Mouse (Mus musculus) hematopoietic stem cell, adult 5-6 weeks (primary cell): ENCODE data around the gene Syna. TPM values are rescaled to one million over a fixed set of nuclear protein-coding genes. Genes with fewer than 3 reads are reported as not detected.
A peak's percentile ranks its signal among the peaks of the same experiment; 100 is the strongest.

Experiments used
- ATAC-seq, 2 experiments: fragments of 125-278 bp in 1 of 2; replicated peaks in 1 of 2; 2 replicates each; pipeline ENCODE4 v1.8.0; 2016 to 2017; ENCODE audit warnings: inconsistent platforms in 2 of 2, mild to moderate bottlenecking in 2 of 2, moderate number of reproducible peaks in 2 of 2, low read depth in 1 of 2, moderate TSS enrichment in 1 of 2; ENCODE audit not compliant: low FRiP score in 2 of 2, poor library complexity in 2 of 2, severe bottlenecking in 2 of 2, insufficient read depth in 1 of 2, low TSS enrichment in 1 of 2
- total RNA-seq: library from RNA; stranded (forward); fragments of 172-1452, 232-1000 nt; gene quantifications from 2 replicates; pipeline ENCODE4 v1.2.3, GENCODE M21; 2017

Syna gene
- total RNA-seq = not detected in 2 replicates

GRCm38 (mm10) chr5:134560071-134560449, at the start of gene Syna:
Syna (minus strand) TSS chr5:134560171.
- no peak for ATAC-seq

DNA sequence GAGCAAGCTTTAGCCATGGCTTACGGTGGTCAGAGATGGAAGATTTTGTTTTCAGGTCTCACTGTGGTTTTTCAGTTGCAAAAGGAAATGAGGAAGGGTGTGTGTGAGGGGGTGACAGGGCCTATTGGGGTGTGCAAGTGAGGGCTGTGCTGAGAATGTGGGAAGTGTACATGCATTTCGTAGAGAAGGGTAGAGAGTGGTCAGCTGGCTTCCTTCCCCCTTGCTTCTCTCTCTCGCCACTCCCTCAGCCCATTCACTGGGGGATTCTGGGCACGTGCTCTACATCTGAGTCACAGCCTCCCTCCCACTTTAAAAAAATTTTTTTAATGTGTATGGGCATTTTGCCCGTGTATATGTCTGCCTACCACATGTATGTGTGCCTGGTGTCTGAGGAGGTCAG, 47.1 kb upstream of the Syna start:
- peak; percentile 88 to 91 for ATAC-seq

DNA sequence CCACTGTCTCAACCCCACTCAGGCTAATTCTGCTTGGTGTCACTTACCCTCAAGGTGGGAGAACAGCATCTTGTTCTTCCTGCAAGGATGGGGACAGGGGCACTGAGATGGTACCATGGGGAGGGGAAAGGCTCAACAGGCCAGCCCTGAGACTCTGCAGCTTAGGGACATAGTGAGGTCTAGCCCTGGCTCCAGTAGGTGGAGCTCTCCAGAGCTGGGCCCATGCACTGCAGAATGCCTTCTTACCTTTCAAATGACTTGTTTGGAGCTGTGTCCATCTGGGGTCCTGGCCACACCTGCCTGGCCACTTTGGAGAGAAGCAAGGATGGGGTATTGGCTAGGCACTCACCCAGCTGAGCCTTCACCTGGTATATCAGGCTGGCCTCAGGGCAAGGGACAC, 46.3 kb upstream of the Syna start:
- no peak for ATAC-seq

DNA sequence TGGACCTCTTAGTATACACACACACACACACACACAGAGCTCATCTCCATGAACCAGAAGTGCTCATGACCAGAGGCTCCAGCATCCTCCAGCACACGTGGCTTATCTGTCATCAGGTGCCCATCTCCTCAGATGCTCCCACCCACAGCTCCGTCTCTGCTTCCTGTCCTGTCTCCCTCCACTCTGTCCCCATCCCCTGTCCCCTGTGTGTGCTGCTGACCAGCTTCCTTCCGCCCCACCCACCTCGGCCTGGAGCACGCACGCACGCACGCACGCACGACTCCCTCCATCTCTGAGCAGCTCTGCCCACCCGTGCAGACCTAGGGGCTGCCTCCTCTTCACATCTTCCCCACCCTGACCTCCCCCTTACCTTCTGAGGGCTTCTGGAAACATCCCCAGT, 44.4 kb upstream of the Syna start:
- no peak for ATAC-seq

- ATAC-seq = no peak
Observed at GRCm38 (mm10) chr5:134597711-134598110, 37.7 kb upstream of the Syna start.

DNA sequence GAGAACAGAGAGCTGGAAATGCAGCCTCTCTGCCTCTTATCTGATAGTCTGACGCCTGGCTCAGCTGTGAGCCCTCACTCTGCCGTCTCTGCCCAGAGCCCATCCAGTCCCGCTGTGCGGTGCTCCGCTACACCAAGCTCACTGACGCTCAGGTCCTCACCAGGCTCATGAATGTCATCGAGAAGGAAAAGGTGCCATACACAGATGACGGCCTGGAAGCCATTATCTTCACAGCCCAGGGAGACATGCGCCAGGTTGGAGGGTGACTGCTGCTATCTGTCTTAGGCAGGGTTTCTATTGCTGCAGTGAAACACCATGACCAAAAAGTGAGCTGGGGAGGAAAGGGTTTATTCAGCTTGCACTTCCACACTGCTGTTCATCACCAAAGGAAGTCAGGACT, 33.1 kb upstream of the Syna start:
- ATAC-seq = no peak; a peak in 1 of 4 replicates

- peak; percentile 35 to 52 for ATAC-seq
Observed at GRCm38 (mm10) chr5:134592026-134592581, 32.1 kb upstream of the Syna start.

- peak in 1 of 2 experiments; percentile 29; a peak in 1 of 4 replicates for ATAC-seq
Observed at GRCm38 (mm10) chr5:134589900-134590299, 29.9 kb upstream of the Syna start.

- ATAC-seq = peak; percentile 25 to 41; a peak in 3 of 4 replicates
Observed at GRCm38 (mm10) chr5:134584798-134585197, 24.8 kb upstream of the Syna start.

- ATAC-seq = no peak
Observed at GRCm38 (mm10) chr5:134583884-134584213, 23.9 kb upstream of the Syna start.

GRCm38 (mm10) chr5:134583006-134583883, 23.3 kb upstream of the Syna start:
- no peak for ATAC-seq

DNA sequence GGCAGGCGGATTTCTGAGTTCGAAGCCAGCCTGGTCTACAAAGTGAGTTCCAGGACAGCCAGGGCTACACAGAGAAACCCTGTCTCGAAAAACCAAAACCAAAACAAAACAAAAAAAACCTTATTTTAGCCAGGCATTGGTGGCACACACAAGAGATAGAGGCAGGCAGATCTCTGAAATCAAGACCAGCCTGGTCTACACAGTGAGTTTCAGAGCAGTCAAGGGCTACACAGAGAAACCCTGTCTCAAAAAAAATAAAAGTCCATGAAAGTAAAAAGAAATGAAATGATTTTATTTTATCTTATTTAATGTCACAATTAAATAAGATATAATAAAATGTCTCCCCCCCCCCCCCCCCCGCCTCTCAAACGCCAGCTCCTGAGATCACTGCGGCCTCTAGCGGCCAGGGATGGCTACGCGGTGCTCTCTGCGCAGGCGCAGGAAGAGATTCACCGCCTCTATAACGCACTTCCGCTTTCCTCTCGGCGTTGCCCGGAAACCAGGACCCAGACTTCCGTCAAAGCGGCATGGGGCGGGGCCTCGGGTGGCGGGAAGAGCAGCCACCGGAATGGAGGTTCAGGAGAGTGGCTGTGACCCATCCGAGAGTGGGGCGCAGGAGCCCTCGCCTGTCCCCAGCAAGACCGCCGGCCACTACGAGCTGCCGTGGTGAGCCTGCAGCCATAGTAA, 22.4 kb upstream of the Syna start:
- ATAC-seq = peak; percentile 93 to 98

DNA sequence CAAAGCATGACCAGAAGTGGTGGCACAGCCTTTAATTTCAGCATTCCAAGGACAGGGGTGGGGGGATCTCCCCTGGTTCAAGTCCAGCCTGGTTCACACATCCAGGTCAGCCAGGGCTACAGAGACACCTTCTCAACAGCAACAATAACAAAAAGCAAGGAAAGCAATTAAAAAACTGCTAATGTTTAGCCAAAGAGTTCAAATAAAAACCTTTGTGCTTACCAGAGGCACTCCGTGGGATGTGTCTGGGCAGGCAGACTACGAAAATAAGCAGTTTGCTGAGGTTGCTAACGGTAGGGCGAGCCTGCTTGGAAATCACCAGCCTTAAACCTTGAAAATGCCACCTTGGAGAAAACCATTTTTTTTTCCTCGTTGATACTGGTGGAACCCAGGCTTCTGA, 21.2 kb upstream of the Syna start, which contains the start of gene Rfc2:
TSS of gene Rfc2 (plus strand) at position 221 of the 400 bp plus-strand sequence.
- no peak for ATAC-seq

- no peak for ATAC-seq
Observed at GRCm38 (mm10) chr5:134579135-134579534, 19.2 kb upstream of the Syna start.

- ATAC-seq = no peak
Observed at GRCm38 (mm10) chr5:134577534-134577933, 17.6 kb upstream of the Syna start.

GRCm38 (mm10) chr5:134576517-134577220, 16.7 kb upstream of the Syna start:
- ATAC-seq = no peak

- ATAC-seq = no peak
Observed at GRCm38 (mm10) chr5:134575833-134576232, 15.9 kb upstream of the Syna start.
